Mouse (Mus musculus) large intestine, adult 2 months (tissue): Measurements from ENCODE around the gene 4921509C19Rik. TPM values are rescaled to one million over a fixed set of nuclear protein-coding genes. Genes with fewer than 3 reads are reported as not detected.
"Not testable (repeated sequence)": the region's sequence is repeated elsewhere in the genome, so short reads cannot be mapped to it uniquely, and the experiment has no call there.

ENCODE experiments used
- DNase-seq: peaks from one replicate; pipeline ENCODE4 v3.0.0-alpha.2; 2012; ENCODE audit warnings: low read depth, low spot score
- WGBS: fragments of 180-500 bp; shearing (Covaris S2); methylation state at CpG from one replicate; pipeline ENCODE4 v1.1.7; 2018; 5-methylcytosine and 5-hydroxymethylcytosine counted together
- polyA plus RNA-seq: library from polyadenylated mRNA; depleted of rRNA; stranded (reverse); fragments of >200 nt; gene quantifications from 2 replicates; pipeline ENCODE4 v1.2.3, GENCODE M21; 2012; rRNA removed

4921509C19Rik gene
- polyA plus RNA-seq = not detected in 2 replicates

DNA sequence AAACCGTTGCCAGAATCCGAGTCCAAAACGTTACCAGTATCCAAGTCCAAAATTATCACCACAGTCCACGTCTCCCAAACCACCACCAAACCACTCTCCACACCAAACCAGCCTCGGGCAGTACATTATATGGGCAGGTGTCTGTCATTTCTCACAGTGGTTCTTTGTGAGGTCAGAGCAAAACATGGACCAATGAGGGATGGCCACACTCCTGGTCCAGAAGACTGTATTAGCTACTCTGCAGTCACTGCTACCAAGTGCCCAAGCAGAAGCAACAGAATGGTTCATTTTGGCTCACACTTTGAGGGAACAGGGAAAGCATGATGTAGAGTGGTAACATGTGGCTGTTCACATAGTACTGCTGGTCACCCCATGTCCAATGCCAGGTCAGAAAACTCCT is at the start of gene 4921509C19Rik:
Gene 4921509C19Rik (minus strand): TSS at position 101 of the 400 bp plus-strand sequence.
- WGBS = 75% methylated on average over 5 of the region's 5 CpGs
- not testable (repeated sequence) for DNase-seq

DNA sequence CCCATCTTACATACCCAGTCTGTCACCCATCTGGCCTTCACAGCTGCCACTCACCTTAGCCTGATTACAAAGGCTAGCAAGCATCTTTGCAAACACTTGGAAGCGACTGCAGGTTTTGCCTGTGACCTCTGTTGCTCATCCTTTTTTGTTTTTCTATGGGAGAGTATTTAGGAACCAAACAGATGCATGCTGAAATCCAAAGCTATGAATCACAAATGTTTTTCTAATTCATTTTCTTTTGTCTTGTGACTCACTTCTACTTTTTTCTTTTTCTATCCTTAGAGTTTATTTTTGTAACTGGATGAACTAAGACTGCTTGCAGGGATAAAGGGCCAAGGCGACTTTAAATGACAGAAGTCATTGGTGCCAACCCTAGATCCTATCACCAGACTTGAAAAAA is 49.6 kb upstream of the 4921509C19Rik start:
- DNase-seq = no peak
- WGBS = 71% methylated on average over 2 of the region's 2 CpGs

DNA sequence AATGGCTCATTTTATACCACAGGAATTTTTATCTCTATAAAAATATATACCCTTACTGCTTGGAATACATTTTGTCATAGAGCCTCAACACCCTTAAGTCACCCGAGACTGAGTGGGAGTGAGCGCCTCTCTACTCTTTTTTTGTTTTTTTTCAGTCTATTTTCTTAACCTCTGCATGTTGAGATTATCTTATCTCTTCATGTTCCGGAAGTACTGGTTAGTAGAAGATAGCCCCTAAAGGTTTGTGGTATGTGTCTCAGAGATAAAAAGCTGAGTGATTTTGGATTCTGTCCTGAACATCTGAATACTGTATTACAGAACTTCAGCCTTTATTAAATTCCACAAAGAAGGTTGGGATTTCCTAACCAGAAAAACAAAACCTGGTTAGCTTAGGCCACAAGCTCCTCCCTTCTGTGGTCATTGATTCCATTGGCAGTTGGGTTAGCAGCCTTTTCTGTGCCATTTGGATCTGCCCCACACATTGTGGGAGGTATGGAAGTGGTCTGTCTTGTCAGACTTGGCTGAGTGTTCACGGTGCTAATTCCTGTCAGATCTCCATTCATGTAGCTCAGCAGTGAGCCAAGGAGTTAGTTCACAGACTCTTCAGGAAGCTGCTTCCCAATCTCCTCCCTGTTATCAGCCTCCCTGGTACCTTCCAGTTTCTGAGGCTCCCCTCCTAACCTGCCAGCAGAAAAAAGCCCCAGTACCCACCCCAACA is 48.5 kb upstream of the 4921509C19Rik start:
- 65% methylated on average over 4 of the region's 4 CpGs for WGBS
- DNase-seq = no peak

DNA sequence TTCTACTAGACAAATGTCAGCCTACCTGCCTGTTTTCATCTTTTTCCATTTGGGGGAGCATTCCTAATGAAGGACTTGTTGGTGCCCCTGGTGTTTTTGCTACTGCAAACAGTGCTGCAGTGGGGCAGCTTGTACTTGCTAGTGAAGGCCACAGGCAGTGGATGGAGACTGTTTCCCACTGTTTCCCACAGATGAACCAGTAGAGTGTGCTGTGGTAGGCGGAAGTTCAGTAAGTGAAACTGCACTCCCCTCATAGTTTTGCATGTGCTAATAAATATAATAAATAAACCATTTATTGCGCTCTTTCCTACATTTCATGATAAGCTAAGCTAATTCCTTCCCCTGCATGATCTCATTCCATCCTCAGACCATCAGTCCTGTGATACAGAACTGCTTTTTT is 43.0 kb upstream of the 4921509C19Rik start:
- WGBS = 85% methylated on average over 2 of the region's 2 CpGs

DNA sequence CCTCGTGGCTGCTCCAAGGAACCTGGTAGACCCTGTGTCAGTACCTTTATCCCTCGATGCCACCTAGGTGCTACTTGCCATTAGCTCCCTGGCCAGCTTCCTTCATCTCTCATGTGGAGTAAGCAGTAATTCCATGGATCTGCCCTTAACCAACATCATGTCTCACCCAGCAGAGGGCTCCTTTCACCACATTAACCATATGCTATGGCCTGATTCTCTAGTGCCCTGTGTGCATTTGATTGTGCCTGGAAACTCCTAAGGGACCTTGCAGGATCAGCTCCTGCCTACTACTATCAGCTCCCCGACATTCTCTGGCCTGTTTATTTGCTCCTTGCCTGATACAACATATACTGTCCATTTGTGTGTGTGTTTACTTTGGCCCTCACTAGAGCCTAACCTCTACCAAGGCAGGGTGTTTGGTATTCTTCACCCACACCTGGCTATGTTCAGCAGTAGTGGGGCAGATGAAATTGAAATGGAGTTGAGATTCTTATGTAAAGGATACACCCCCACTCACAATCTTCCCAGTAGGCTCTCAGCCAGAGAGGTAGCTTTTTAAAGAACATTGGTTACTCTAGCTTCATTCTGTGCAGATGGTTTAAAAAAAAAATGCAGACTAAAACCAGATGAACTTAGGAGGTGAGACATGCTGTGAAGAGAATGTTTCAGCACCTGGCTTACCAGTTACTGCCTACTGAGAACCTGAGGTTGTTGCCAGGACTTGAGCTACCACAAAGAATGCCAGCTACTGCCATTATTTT is 37.8 kb upstream of the 4921509C19Rik start:
- 76% methylated on average over 3 of the region's 3 CpGs for WGBS
- DNase-seq = no peak

More for the DNA sequence above, 43.0 kb upstream of the 4921509C19Rik start:
- no peak for DNase-seq

DNA sequence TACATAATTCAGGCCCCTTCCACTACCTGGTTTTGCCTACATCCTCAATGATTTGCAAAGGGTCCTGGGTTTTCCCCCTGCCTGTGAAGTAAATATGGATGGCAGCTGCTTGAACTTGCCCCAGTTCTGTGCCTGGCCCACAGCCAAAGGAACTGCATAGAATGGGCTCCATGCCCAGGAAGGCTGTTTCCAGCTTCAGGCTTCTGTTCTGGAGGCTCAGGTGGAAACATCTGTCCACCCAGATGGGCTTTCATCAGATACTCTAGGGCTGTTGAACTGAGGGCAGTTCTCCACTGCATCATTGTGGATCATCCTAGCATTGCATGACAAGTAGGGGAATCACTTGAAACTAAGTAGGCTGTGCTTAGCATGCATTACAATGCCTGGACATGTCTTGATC is 36.2 kb upstream of the 4921509C19Rik start:
- DNase-seq = peak; percentile 36

DNA sequence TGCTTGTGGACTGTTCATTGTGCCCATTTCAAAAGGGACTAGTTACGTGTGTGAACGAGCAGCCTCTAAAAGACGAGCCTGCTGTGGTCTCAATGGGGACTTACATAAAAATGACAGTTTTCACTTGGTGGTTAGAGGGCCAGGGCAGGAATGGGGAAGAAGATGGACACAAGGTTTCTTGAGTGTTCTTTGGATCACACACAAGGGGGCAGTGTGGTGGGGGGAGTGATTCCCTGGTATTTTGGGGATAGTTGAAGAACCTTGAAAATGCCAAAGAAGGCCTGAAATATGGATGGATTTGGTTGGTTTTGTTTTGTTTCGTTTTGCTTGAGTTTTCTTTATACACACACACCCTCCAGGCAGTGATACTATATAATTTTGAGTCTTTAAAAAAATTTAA is 28.3 kb upstream of the 4921509C19Rik start:
- WGBS = 81% methylated on average over 4 of the region's 4 CpGs
- no peak for DNase-seq

DNA sequence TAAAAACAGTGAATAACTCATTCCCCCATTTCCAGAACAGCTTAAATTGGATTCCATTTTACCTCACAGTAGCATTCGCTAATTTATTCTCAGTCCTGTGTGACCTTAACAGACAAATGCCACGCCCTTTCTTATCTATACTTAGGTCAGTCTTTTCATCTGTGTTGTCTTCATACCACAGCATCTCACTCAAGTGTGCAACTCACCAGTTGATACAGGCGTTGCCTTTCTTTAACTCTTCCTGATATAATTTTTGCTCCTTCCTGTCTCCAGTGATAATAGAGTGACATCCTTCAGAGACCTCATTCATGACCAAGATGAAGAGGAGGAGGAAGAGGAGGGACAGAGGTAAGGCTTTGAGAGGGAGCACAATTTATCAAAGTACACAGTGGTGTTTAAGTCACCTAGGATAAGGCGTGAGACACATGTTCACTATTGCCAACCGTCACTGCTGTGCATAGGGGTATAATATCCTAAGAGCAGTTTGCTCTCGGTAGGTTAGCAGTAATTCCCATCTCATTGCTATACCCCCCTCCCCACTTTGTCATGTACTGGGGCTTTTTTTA is 24.6 kb upstream of the 4921509C19Rik start:
- DNase-seq = no peak
- 80% methylated on average over 6 of the region's 6 CpGs for WGBS

DNA sequence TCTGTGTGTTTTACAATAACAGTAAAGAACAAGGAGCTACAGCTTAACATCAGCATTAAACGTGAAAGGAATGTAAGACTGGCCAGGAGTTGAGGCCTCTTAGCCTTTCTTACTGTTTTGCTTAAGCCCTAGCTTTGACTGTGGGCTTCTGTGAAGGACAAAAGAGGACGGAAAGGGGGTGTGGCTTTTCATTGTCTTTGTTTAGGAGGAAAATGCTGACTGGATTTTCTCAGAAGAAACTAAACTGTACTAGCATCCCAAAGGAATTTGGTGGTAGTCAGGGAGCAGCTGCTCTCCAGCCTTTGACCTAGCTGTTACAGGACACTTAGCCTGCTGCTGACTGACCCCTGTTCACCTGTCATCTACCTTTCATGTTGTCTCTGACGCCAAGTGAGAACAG is 22.4 kb upstream of the 4921509C19Rik start:
- no peak for DNase-seq
- WGBS = 63% methylated on average over 3 of the region's 3 CpGs

DNA sequence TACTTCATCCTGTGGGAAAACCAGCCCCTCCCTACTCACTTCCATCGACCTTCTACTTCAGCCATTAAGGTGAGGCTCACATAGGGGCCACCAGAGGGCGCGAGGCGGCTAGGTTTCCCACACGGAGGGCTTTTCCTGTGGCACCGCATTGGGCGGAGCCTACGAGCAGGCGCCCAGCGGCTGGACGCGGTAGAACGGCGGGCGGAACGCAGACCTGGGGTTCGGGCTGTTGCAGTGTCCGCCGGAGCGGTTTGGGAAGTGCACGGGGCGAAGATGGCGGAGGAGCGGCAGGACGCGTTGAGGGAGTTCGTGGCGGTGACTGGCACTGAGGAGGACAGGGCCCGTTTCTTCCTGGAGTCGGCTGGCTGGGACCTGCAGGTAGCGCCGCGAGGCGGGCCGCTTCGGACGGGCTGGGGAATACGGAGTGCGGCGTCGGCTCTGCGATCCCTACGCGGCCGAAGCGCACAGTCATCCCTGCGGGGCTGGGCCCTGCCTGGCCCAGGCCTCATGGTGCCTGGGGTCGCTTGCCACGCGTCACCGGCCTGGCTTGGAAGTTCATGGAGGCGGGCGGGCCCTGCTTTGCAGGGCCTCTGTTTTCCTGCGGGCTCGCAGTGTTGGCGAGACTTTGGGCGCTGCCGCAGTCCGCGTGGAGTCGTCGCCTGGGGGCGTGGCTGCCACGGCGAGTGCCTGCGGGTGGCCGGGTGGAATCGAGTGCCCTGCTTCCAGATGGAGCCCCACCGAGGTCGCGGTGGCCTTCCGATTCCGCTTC is 18.3 kb upstream of the 4921509C19Rik start, which contains the start of gene Nsfl1c:
Gene Nsfl1c (plus strand): TSS at position 148 of the 769 bp plus-strand sequence.
- WGBS = under 1% methylated on average over 73 of the region's 73 CpGs
- peak; percentile 70 for DNase-seq

DNA sequence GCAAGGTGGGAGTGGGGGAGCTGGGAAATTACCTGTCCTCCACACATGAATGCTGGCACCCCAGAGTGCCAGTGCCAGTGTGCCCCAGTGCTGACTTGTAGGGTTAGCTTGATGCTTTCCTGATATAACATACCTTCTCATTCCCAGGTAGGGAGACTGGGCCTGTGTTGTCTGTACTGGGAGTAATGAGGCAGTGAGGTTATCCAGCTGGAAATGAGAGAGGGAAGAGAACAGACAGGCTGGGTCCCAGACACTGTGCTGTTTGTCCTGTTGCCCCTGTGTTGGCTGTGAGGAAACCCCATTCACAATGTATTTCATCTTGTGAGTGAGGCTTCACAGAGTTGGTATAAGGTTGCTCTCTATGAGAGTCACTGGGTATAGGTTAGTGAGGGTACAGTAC is 10.5 kb upstream of the 4921509C19Rik start:
- no peak for DNase-seq

DNA sequence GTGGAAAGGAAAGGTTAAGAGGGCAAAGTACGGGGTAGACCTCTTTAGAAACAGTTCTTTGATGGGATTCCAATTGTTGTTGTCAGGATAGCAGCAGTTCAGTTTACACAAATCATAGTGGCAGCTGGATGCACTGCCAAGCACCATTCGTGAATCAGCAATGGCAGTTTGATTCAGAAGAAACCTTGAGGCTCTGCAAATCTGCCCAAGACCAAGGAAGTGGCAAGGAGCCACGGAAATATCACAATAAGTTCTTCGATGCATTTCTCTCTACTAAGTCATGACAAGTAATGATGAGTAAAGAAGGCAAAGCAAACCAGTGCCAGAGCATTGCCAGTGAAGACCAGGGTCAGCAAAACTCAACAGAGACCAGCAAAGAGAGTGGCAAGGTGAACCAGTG is 41.0 kb downstream of the 4921509C19Rik start:
- 69% methylated on average over 4 of the region's 4 CpGs for WGBS
- DNase-seq = not testable (repeated sequence)

DNA sequence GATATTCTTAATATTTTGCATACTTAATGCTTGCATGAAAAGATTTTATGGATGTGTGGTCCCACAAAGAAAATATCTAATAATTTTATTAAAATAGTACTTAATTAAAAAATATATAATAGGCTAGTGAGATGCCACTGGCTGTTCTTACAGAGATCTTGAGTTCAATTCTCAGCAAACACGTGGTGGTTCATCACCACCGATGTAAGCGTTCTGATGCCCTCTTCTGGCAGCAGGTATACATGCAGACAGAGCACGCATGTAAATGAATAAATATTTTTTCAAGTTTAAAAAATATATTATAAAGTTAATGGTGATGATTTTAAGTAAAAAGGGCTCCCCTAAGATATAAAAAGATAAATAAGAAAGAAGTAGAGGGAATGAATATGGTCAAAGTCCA is 41.8 kb downstream of the 4921509C19Rik start:
- DNase-seq = not testable (repeated sequence)
- 49% methylated on average over 4 of the region's 4 CpGs for WGBS

Other genes with a start within 250 kb of the 4921509C19Rik start
- 45.3 and 55.3 TPM in 2 replicates for gene Nsfl1c, start 18.0 kb upstream of the 4921509C19Rik start, polyA plus RNA-seq
- 82.7 and 98.9 TPM in 2 replicates for gene Fkbp1a, start 66.3 kb upstream of the 4921509C19Rik start, polyA plus RNA-seq
- gene Sdcbp2, start 96.5 kb upstream of the 4921509C19Rik start, polyA plus RNA-seq = 157 and 170 TPM in 2 replicates
- gene Snph, start 156.4 kb upstream of the 4921509C19Rik start, polyA plus RNA-seq = 12.5 and 14.0 TPM in 2 replicates
- not detected in 2 replicates for gene Rad21l, start 192.4 kb upstream of the 4921509C19Rik start, polyA plus RNA-seq
- 0.22 and 0.36 TPM in 2 replicates for gene Tmem74b, start 225.9 kb upstream of the 4921509C19Rik start, polyA plus RNA-seq